Mouse (Mus musculus) left cerebral cortex, postnatal 25 days (tissue): ENCODE data around the gene Fam219a. TPM values are rescaled to one million over a fixed set of nuclear protein-coding genes. Genes with fewer than 3 reads are reported as not detected.

Experiments
- DNase-seq, 2 experiments: peaks; one replicate each; pipeline ENCODE4 v3.0.0; 2022; ENCODE audit warnings: low spot score in 2 of 2, mixed read lengths in 1 of 2
- intact Hi-C: fragments of 180-260 bp; cut with DNase I; formaldehyde crosslinking; loops from one replicate; pipeline ENCODE4 v1.15.1; 2025
- total RNA-seq, 2 experiments: library from RNA; stranded (reverse); gene quantifications; 2 replicates each; pipeline ENCODE4 v1.2.3; 2021

The Fam219a gene
- total RNA-seq, 2 experiments from 2014 or later: 203 to 209 TPM

DNA sequence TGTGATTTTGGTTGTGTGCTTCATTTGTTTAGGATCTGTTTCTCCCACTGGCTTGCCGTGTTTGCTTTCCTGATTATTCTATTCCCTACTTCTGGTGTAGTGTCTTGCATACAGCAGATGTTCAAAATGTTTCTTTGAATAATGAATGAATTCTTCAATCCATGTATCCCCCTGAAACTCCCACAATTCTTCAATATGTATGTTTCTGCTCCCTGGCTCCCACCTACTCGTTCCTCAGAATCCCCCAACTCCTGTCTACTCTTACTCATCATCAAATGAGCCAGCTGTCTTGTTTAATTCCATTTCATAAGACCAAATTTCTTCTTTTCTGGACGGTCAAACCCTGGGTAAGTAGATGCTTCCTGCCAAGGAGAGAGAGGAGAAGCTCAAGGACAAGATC is 12.2 kb downstream of the Fam219a start:
- intact Hi-C loops: loop anchor here (2.0 to 5.0 kb wide), 2 partner anchors 86 to 150 kb away; no protein-coding TSS in a partner anchor
- DNase-seq: peak in 1 of 2 experiments; percentile 66

GRCm38 (mm10) chr4:41556311-41556953 is 12.9 kb downstream of the Fam219a start:
- DNase-seq: no peak
- intact Hi-C loops: loop anchor here (2.0 to 5.0 kb wide), 2 partner anchors 86 to 151 kb away; no protein-coding TSS in a partner anchor

- intact Hi-C loops: loop anchor here (5.0 kb wide), 2 partner anchors 97 to 152 kb away; no protein-coding TSS in a partner anchor
Measured at GRCm38 (mm10) chr4:41554994-41555663, 14.2 kb downstream of the Fam219a start.

GRCm38 (mm10) chr4:41553116-41553515 is 16.2 kb downstream of the Fam219a start:
- intact Hi-C loops: loop anchor here (2.0 to 5.0 kb wide), 2 partner anchors 62 to 99 kb away; no protein-coding TSS in a partner anchor

More at GRCm38 (mm10) chr4:41554994-41555663, 14.2 kb downstream of the Fam219a start:
- no peak for DNase-seq

GRCm38 (mm10) chr4:41552529-41552928 is 16.8 kb downstream of the Fam219a start:
- DNase-seq: peak; percentile 68 to 75
- intact Hi-C loops: loop anchor here (2.0 to 5.0 kb wide), 2 partner anchors 62 to 100 kb away; no protein-coding TSS in a partner anchor

More at GRCm38 (mm10) chr4:41553116-41553515, 16.2 kb downstream of the Fam219a start:
- DNase-seq: no peak

- intact Hi-C loops: no loop called here
- no peak for DNase-seq
Measured at GRCm38 (mm10) chr4:41547086-41547485, 22.3 kb downstream of the Fam219a start.

- intact Hi-C loops: no loop called here
- peak in 1 of 2 experiments; percentile 39 for DNase-seq
Measured at GRCm38 (mm10) chr4:41545985-41546384, 23.4 kb downstream of the Fam219a start.

DNA sequence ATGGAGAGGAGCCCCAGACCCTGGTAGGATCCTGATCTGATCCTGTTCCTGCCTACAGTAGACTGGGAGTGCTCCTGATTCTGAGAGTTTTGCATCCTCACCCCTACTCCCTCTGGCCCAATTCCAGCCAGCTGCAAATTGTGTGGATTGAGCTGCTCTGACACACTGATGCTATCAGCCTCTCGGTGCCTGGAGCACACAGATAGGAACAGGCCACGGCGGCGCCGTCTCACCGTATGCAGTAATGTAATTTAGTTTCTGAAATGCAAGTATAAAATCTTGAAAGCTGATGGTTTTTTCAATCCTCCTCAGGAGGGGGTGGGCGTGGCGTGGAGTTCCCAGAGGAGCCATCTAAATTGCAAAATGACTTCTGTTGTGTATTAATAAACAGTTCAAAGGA is 27.2 kb downstream of the Fam219a start:
- intact Hi-C loops: no loop called here
- DNase-seq: no peak

DNA sequence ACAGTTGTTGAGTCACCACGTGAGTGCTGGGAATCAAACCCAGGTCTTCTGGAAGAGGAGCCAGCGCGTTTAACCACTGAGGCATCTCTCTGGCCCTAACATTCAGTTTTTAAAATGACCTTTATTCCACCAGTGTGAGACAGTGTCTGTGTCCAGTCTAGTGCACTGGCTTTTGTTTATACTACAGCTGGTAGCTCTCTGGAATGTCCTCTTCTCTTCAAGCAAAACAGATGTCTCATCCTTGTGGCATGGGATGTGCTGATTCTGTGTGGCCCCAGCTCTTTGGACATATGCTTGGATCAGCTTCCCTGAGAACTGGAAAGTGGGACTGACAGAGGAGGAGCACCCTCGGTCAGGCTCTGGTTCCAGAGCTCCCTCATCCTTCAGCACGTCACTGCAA is 34.5 kb downstream of the Fam219a start:
- DNase-seq: no peak
- intact Hi-C loops: no loop called here

GRCm38 (mm10) chr4:41532420-41532819 is 36.9 kb downstream of the Fam219a start:
- intact Hi-C loops: no loop called here
- DNase-seq: no peak

DNA sequence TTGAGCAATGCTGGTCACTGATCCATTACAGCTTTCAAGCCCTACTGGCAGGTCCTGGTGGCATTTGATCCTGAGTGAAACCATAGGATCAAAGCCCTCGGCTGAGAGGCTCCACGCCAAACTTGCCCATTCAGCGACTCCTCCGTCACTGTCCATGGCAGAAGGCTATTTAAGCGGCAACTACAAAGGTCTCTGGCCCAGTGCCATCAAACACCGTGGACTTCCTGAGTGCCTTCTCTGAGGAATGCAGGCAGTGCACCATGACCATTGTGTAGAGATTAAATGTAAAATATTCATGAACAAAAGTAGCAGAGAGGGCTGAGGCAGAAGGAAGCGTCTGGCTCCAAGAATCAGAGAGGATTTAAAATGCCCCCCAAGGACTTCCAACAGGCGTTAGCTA is 41.3 kb downstream of the Fam219a start:
- intact Hi-C loops: no loop called here
- DNase-seq: no peak

- intact Hi-C loops: no loop called here
- no peak for DNase-seq
Measured at GRCm38 (mm10) chr4:41527076-41527475, 42.3 kb downstream of the Fam219a start.

DNA sequence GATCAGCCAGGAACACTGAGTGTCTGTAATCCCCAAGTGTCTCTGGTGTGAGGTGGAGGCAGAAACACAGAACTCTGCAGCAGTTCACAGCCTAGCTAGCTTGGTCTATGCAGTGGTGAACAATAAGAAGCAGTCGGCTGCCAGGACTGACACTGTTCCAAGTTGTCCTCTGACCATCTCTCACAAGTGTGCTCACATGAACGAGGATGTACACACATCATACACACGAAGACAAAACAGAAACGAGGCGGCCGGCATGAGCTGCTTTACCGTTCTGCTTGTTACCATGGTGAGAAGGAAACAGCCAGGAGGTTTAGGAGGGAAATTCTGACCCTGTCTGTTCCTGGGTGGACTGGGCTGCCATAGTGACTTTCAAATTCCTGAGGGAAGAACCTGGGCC is 42.8 kb downstream of the Fam219a start:
- DNase-seq: no peak
- intact Hi-C loops: no loop called here

DNA sequence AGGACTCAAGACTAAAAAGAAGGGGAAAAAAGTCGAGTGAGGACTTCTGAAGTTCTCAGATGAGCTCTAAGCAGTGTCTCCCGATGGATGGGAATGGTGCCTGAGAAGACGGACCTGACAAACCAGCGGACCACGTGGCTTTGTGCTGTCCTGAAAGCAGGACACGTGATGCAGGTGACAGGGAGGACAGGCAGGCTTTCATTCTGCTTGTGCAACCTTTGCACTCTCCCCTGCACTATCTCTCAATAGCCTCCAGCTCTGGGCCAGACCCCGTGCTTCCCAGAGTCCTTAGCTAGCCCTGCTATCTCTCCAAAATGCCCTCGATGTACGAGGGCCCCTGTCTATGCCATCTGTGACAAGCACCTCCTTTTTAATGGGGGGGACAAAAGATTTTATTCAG is 44.5 kb downstream of the Fam219a start:
- intact Hi-C loops: loop anchor here (2.0 to 5.0 kb wide), 2 partner anchors 42 to 90 kb away; partner anchors contain the start of genes Dnaic1 and Fam219a
- no peak for DNase-seq

DNA sequence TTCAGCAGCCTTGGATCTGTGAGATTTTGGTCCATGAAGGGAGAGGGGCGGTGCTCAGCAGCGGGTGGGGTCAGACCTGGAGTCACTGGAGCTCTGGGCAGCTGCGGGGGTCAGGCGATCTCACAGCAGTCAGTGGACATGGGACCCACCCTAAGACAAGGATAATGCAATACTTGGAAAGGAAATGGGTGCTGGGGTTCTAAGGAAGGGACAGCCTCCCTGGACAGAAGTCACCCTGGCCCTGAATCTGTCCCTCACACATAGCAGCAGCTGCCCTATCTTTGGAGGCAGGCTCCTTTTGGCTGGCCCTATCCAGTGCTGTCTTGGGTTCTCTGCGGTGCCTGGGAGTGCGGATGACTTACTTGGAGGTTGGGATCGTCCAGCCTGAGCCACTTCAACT is 45.5 kb downstream of the Fam219a start:
- DNase-seq: no peak
- intact Hi-C loops: loop anchor here (2.0 to 5.0 kb wide), 2 partner anchors 43 to 91 kb away; partner anchors contain the start of genes Dnaic1 and Fam219a

GRCm38 (mm10) chr4:41522788-41523187 is 46.5 kb downstream of the Fam219a start:
- DNase-seq: peak; percentile 68 to 70
- intact Hi-C loops: loop anchor here (5.0 kb wide), 1 partner anchor 45 kb away; the partner anchor contains the start of genes Dnaic1 and Fam219a

GRCm38 (mm10) chr4:41522136-41522535 is 47.2 kb downstream of the Fam219a start:
- intact Hi-C loops: loop anchor here (5.0 kb wide), 1 partner anchor 45 kb away; the partner anchor contains the start of genes Dnaic1 and Fam219a
- DNase-seq: no peak

DNA sequence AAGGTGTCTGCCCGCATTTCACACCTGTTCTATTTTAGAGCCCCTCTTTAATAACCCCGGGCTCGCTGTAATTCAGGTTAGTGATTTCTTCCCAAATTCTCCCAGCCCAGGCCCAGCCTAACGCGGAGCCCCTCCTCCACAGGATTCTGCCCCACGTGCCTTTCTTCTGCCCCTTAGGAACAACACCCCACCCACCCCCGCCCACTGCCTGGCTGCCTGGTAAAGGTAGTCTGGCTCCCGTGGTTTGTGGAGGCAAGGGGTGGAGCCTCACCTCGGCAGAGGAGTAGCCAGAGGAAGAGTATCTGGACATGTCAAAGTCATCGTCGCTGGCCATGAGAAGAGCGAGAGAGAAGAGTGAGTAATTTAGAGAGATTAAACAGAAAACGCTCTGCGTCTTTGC is 48.7 kb downstream of the Fam219a start:
- intact Hi-C loops: loop anchor here (5.0 kb wide), 1 partner anchor 47 kb away; the partner anchor contains the start of genes Dnaic1 and Fam219a

GRCm38 (mm10) chr4:41519195-41519594 is 50.1 kb downstream of the Fam219a start:
- intact Hi-C loops: no loop called here

More for the DNA sequence above, 48.7 kb downstream of the Fam219a start:
- no peak for DNase-seq

DNA sequence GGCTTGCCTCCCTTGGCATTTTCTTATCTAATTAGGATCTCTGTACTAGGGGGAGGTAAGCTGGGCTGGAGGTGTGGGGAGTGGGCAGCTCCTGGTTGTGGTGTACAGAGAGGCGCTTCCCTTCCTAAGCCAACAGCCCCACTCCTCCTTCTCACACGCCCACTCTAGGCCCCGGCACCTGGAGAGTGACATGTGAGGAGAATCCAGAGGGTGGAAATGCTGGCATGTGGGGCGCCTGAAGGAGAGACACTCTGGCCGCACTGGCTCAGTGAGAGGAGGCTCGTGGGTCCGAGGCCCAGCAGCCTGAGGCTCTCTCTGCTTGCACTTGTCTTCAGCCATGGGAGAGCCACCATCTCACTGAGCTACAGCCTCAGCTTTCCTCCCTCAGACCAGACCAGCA is 51.0 kb downstream of the Fam219a start:
- DNase-seq: peak in 1 of 2 experiments; percentile 50
- intact Hi-C loops: no loop called here

More at GRCm38 (mm10) chr4:41519195-41519594, 50.1 kb downstream of the Fam219a start:
- no peak for DNase-seq
